Mouse (Mus musculus): Measurements from ENCODE around the gene Numa1. TPM values are rescaled to one million over a fixed set of nuclear protein-coding genes. Genes with fewer than 3 reads are reported as not detected.

Numa1 gene
- polyA plus RNA-seq, 1 experiment from 2014 or later: 96.0 TPM

DNA sequence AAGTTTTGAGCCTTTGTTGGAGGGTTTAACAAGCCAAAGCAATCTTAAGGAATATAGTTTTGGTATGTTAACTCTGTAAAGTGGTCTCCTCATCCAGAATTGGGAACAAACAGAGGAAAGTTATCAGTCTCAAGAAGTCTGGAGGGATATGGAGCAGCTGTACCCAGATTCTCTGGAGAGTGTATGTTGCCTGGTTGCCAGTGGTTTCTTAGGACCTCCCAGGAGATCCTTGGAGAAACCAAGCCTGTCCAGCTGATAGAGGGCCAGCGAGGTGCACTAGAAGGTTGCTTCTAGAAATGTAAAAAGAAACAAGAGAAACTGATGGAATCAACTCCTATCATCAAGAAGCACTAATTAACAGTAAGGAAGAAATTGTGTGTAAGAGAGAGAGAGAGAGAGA lies 17.7 kb downstream of the Numa1 start:
- DNase-seq (ENCODE audit: extremely low spot score, low spot score): no peak
- Histone ChIP-seq H3K27me3 (ENCODE audit: poor library complexity, severe bottlenecking) (no peaks in the 10 kb centered on the region), H3K36me3 (replicated peaks) (peaks cover 16% of the 10 kb centered on the region; the same call in 1 of the 2 replicates), H3K27ac (no peak overlapping the region), H3K4me3 (no peak overlapping the region), H3K4me1 (peaks cover 4% of the 10 kb centered on the region), H3K9me3 (no peaks in the 10 kb centered on the region)
- WGBS: 97% methylated on average over 1 of the region's 1 CpGs

DNA sequence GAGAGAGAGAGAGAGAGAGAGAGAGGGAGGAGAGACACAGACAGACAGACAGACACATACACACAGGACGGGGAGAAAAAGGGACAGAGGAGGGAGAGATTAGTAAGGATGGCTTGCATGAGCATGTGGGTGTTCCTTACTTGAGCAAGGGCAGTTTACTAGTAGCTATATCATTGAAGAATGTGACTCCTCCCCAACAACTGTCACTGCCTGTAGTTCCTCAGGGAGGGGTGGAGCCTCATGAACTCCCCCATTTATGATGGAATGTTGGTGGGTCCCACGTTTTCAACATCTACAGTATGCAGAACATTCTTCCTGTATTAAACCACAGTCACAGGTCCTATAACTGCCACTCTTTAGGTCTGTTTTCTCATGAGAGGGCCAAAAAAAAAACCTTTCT lies 18.2 kb downstream of the Numa1 start:
- no peak overlapping the region for H3K4me3 ChIP-seq
- WGBS: 76% methylated on average over 2 of the region's 2 CpGs
- no peaks in the 10 kb centered on the region for H3K9me3 ChIP-seq
- no peaks in the 10 kb centered on the region for H3K27me3 ChIP-seq (ENCODE audit: poor library complexity, severe bottlenecking)
- no peak for DNase-seq (ENCODE audit: extremely low spot score, low spot score)
- H3K27ac ChIP-seq: no peak overlapping the region
- H3K36me3 ChIP-seq (replicated peaks): peaks cover 14% of the 10 kb centered on the region; the same call in 1 of the 2 replicates
- H3K4me1 ChIP-seq: peaks cover 4% of the 10 kb centered on the region

- 97% methylated on average over 2 of the region's 2 CpGs for WGBS
- DNase-seq (ENCODE audit: extremely low spot score, low spot score): no peak
- Histone ChIP-seq H3K4me3 (no peak overlapping the region), H3K4me1 (peaks cover 4% of the 10 kb centered on the region), H3K9me3 (no peaks in the 10 kb centered on the region), H3K27me3 (ENCODE audit: poor library complexity, severe bottlenecking) (no peaks in the 10 kb centered on the region), H3K27ac (no peak overlapping the region), H3K36me3 (replicated peaks) (peaks cover 10% of the 10 kb centered on the region; the same call in 1 of the 2 replicates)
Observed at GRCm38 (mm10) chr7:101954163-101954562, 20.3 kb downstream of the Numa1 start.

GRCm38 (mm10) chr7:101955276-101955675 lies 21.4 kb downstream of the Numa1 start:
- DNase-seq (ENCODE audit: extremely low spot score, low spot score): no peak
- Histone ChIP-seq H3K36me3 (replicated peaks) (peaks cover 10% of the 10 kb centered on the region; the same call in 1 of the 2 replicates), H3K4me3 (no peak overlapping the region), H3K27ac (no peak overlapping the region), H3K9me3 (no peaks in the 10 kb centered on the region), H3K27me3 (ENCODE audit: poor library complexity, severe bottlenecking) (no peaks in the 10 kb centered on the region), H3K4me1 (peaks cover 15% of the 10 kb centered on the region)
- WGBS: 90% methylated on average over 2 of the region's 2 CpGs

GRCm38 (mm10) chr7:101955862-101956261 lies 22.0 kb downstream of the Numa1 start:
- Histone ChIP-seq H3K27me3 (ENCODE audit: poor library complexity, severe bottlenecking) (no peaks in the 10 kb centered on the region), H3K4me1 (peaks cover 17% of the 10 kb centered on the region), H3K9me3 (no peaks in the 10 kb centered on the region), H3K36me3 (replicated peaks) (peaks cover 10% of the 10 kb centered on the region; the same call in 1 of the 2 replicates), H3K27ac (no peak overlapping the region), H3K4me3 (no peak overlapping the region)
- 66% methylated on average over 4 of the region's 4 CpGs for WGBS
- DNase-seq (ENCODE audit: extremely low spot score, low spot score): no peak

GRCm38 (mm10) chr7:101956481-101956880 lies 22.6 kb downstream of the Numa1 start:
- Histone ChIP-seq H3K9me3 (no peaks in the 10 kb centered on the region), H3K27ac (no peak overlapping the region), H3K4me3 (no peak overlapping the region), H3K36me3 (replicated peaks) (peaks cover 10% of the 10 kb centered on the region; the same call in 1 of the 2 replicates), H3K4me1 (peaks cover 17% of the 10 kb centered on the region), H3K27me3 (ENCODE audit: poor library complexity, severe bottlenecking) (no peaks in the 10 kb centered on the region)
- DNase-seq (ENCODE audit: extremely low spot score, low spot score): no peak
- 83% methylated on average over 1 of the region's 1 CpGs for WGBS

DNA sequence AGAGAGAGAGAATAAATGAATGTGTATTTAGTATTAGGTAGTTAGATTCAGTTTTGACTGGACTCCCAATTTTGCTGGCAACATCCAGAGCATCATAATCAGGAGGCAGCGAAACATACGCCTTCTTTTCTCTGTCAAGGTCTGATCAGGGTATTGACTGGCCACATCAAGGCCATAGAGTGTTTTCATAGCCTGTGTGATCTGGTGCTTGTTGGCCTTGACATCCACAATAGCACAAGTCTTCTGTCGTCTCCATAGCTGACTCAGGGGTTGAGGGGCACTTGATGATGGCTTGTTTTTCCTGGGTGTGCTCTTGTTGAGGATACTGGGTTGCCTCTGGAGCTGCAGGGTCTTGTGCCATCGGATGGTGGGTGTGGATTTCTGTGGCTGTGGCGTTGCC lies 23.0 kb downstream of the Numa1 start:
- Histone ChIP-seq H3K4me3 (no peak overlapping the region), H3K27ac (no peak overlapping the region), H3K9me3 (no peaks in the 10 kb centered on the region), H3K36me3 (replicated peaks) (peaks cover 10% of the 10 kb centered on the region; the same call in 1 of the 2 replicates), H3K4me1 (peaks cover 17% of the 10 kb centered on the region), H3K27me3 (ENCODE audit: poor library complexity, severe bottlenecking) (no peaks in the 10 kb centered on the region)
- no peak for DNase-seq (ENCODE audit: extremely low spot score, low spot score)
- WGBS: 96% methylated on average over 5 of the region's 5 CpGs

DNA sequence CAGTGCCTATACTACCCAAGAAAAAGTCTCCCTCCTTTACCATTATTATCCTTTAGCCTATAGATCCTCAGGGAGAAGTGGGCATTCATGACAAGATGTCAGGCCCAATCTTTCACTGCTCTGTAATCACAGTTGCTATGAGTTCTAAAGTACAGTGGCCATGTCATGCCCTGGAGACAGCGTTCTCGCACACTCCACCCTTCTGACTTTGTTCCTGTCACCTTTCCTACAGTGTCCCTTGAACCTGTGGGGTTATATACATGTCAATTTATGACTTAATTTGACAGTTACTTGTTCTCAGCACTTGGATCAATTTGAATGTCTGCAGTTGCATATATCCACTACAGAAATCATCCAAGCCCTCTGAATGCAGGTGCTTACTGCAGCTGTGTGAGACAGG lies 28.9 kb downstream of the Numa1 start:
- Histone ChIP-seq H3K36me3 (replicated peaks) (no peaks in the 10 kb centered on the region), H3K9me3 (no peaks in the 10 kb centered on the region), H3K27ac (no peak overlapping the region), H3K27me3 (ENCODE audit: poor library complexity, severe bottlenecking) (no peaks in the 10 kb centered on the region), H3K4me3 (no peak overlapping the region), H3K4me1 (peaks cover 14% of the 10 kb centered on the region)
- WGBS: 97% methylated on average over 2 of the region's 2 CpGs
- DNase-seq (ENCODE audit: extremely low spot score, low spot score): no peak

GRCm38 (mm10) chr7:101963621-101964020 lies 29.7 kb downstream of the Numa1 start:
- H3K4me1 ChIP-seq: peaks cover 20% of the 10 kb centered on the region
- no peak for DNase-seq (ENCODE audit: extremely low spot score, low spot score)
- WGBS: 95% methylated on average over 2 of the region's 2 CpGs
- no peak overlapping the region for H3K4me3 ChIP-seq
- no peaks in the 10 kb centered on the region for H3K9me3 ChIP-seq
- no peaks in the 10 kb centered on the region for H3K36me3 ChIP-seq (replicated peaks)
- H3K27me3 ChIP-seq (ENCODE audit: poor library complexity, severe bottlenecking): no peaks in the 10 kb centered on the region
- no peak overlapping the region for H3K27ac ChIP-seq

DNA sequence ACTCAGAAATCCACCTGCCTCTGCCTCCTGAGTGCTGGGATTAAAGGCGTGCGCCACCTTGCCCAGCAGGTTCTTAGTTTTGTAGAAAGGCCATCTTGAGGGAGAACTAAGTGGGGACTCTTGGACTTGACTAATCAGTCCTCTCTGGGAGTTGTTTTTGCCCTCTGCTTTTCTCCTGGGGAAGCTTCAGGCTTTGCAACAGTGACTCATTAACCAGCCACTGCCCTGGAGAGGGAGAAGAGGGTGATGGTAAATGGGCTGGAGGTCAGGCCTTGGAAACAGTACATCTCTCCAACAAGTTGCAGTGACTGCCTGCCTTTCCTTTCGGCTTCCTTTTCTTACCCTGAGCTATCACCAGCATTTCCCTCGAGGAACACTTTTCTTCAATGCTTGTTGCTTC lies 30.6 kb downstream of the Numa1 start:
- no peak overlapping the region for H3K27ac ChIP-seq
- DNase-seq (ENCODE audit: extremely low spot score, low spot score): no peak
- H3K27me3 ChIP-seq (ENCODE audit: poor library complexity, severe bottlenecking): no peaks in the 10 kb centered on the region
- no peaks in the 10 kb centered on the region for H3K36me3 ChIP-seq (replicated peaks)
- peaks cover 25% of the 10 kb centered on the region for H3K4me1 ChIP-seq
- no peak overlapping the region for H3K4me3 ChIP-seq
- WGBS: 92% methylated on average over 4 of the region's 4 CpGs
- no peaks in the 10 kb centered on the region for H3K9me3 ChIP-seq

- H3K4me1 ChIP-seq: peaks cover 23% of the 10 kb centered on the region
- no peaks in the 10 kb centered on the region for H3K9me3 ChIP-seq
- no peak overlapping the region for H3K4me3 ChIP-seq
- no peaks in the 10 kb centered on the region for H3K27me3 ChIP-seq (ENCODE audit: poor library complexity, severe bottlenecking)
- H3K27ac ChIP-seq: no peak overlapping the region
- 85% methylated on average over 2 of the region's 2 CpGs for WGBS
- no peaks in the 10 kb centered on the region for H3K36me3 ChIP-seq (replicated peaks)
- DNase-seq (ENCODE audit: extremely low spot score, low spot score): no peak
Observed at GRCm38 (mm10) chr7:101965606-101966005, 31.7 kb downstream of the Numa1 start.

GRCm38 (mm10) chr7:101967256-101967655 lies 33.3 kb downstream of the Numa1 start:
- 92% methylated on average over 1 of the region's 1 CpGs for WGBS
- peaks cover 39% of the 10 kb centered on the region for H3K4me1 ChIP-seq
- no peak for DNase-seq (ENCODE audit: extremely low spot score, low spot score)
- no peaks in the 10 kb centered on the region for H3K36me3 ChIP-seq (replicated peaks)
- H3K27me3 ChIP-seq (ENCODE audit: poor library complexity, severe bottlenecking): no peaks in the 10 kb centered on the region
- no peak overlapping the region for H3K4me3 ChIP-seq
- no peaks in the 10 kb centered on the region for H3K9me3 ChIP-seq
- no peak overlapping the region for H3K27ac ChIP-seq

DNA sequence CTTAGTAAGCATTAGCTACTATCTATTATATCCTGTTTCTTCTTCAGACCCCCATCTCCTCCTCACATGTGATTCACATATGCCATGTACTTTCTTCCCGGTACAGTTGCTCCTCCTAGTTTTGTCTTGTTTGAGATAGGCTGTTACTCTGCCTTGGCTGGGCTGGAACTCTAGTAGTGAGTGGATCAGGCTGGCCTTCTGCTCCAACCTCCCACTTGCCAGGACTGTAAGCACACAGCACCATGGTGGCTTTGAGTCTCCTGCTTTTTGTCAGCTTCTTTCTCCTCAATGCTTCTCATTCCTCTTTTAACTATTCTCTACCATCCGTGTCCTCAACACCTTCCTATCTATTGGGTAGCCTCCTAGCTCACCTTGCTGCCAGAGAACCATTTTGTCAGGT lies 34.8 kb downstream of the Numa1 start:
- peak overlapping the region; percentile 99 for H3K27ac ChIP-seq
- H3K4me3 ChIP-seq: peak overlapping the region; percentile 79; the same call in 1 of the 2 replicates
- H3K9me3 ChIP-seq: no peaks in the 10 kb centered on the region
- H3K27me3 ChIP-seq (ENCODE audit: poor library complexity, severe bottlenecking): no peaks in the 10 kb centered on the region
- peaks cover 54% of the 10 kb centered on the region for H3K4me1 ChIP-seq
- DNase-seq (ENCODE audit: extremely low spot score, low spot score): no peak
- WGBS: 70% methylated on average over 2 of the region's 2 CpGs
- peaks cover 11% of the 10 kb centered on the region for H3K36me3 ChIP-seq (replicated peaks)

All from forebrain, embryonic 10.5 days (tissue).